Comparison of ENCODE assay signal across 7 mouse cellular contexts in genomic region chr3:20655345-20655744, GRCm38 (mm10).
A peak's percentile ranks its signal among the peaks of the same experiment; 100 is the strongest.
DNase-seq lines count a peak whose midpoint lies in the region; ATAC-seq and TF ChIP-seq lines count a peak whose summit lies in the region.

No protein-coding gene starts in this region.

- peak; percentile 38 for DNase-seq in kidney, adult 9 months
- DNase-seq in cerebellum, postnatal 10 days: peak; percentile 36 to 65
- peak; percentile 25 to 35 for DNase-seq in layer of hippocampus, adult 2 months (ENCODE audit: low spot score in 2 of 2)
- peak; percentile 1 for DNase-seq in yolk sac, embryonic 10.5 days (ENCODE audit: low spot score)
- DNase-seq in urinary bladder, adult 2 months (ENCODE audit: low spot score): no peak

- no peak overlapping the region for H3K27ac ChIP-seq in kidney, embryonic 15.5 days
- H3K27ac ChIP-seq in layer of hippocampus, adult 2 months: peak overlapping the region; percentile 46

- WGBS in kidney, embryonic 15.5 days: 12% methylated on average over 1 of the region's 1 CpGs

- no peaks in the 10 kb centered on the region for H3K4me1 ChIP-seq in kidney, embryonic 15.5 days
- no peaks in the 10 kb centered on the region for H3K4me1 ChIP-seq in E14TG2a.4 (replicated peaks; ENCODE audit: low read depth, low read length)

- no peak for ATAC-seq in kidney, embryonic 15.5 days (replicated peaks; ENCODE audit: low FRiP score)

- H3K36me3 ChIP-seq in kidney, embryonic 15.5 days: no peaks in the 10 kb centered on the region
- no peaks in the 10 kb centered on the region for H3K36me3 ChIP-seq in E14TG2a.4 (ENCODE audit: insufficient read depth, low read length)

- no peak overlapping the region for H3K4me2 ChIP-seq in kidney, embryonic 15.5 days

- TF ChIP-seq CTCF in E14TG2a.4 (conservative IDR thresholded peaks at IDR 0.05; ENCODE audit: low read length): peak; percentile 39
- TF ChIP-seq CTCF in layer of hippocampus, adult 2 months (conservative IDR thresholded peaks at IDR 0.05): peak; percentile 92

- H3K9ac ChIP-seq in kidney, embryonic 15.5 days: no peak overlapping the region

- H3K27me3 ChIP-seq in kidney, embryonic 15.5 days: no peaks in the 10 kb centered on the region
- H3K27me3 ChIP-seq in E14TG2a.4 (ENCODE audit: insufficient read depth, low read length): no peaks in the 10 kb centered on the region

- H3K9me3 ChIP-seq in kidney, embryonic 15.5 days (replicated peaks): no peaks in the 10 kb centered on the region
- no peaks in the 10 kb centered on the region for H3K9me3 ChIP-seq in E14TG2a.4 (ENCODE audit: low read length)

- H3K4me3 ChIP-seq in kidney, embryonic 15.5 days (replicated peaks): no peak overlapping the region
- no peak overlapping the region for H3K4me3 ChIP-seq in E14TG2a.4 (replicated peaks; ENCODE audit: low read length)
- H3K4me3 ChIP-seq in layer of hippocampus, adult 2 months: no peak overlapping the region
